Mouse (Mus musculus) T-cell, adult 2 months (primary cell): ENCODE results near the gene Thap7.
"Not testable (repeated sequence)": the region's sequence is repeated elsewhere in the genome, so short reads cannot be mapped to it uniquely, and the experiment has no call there.

Experiments used
- DNase-seq: peaks from one replicate; pipeline ENCODE4 v3.0.0; 2022; ENCODE audit warnings: low spot score

Gene Thap7

DNA sequence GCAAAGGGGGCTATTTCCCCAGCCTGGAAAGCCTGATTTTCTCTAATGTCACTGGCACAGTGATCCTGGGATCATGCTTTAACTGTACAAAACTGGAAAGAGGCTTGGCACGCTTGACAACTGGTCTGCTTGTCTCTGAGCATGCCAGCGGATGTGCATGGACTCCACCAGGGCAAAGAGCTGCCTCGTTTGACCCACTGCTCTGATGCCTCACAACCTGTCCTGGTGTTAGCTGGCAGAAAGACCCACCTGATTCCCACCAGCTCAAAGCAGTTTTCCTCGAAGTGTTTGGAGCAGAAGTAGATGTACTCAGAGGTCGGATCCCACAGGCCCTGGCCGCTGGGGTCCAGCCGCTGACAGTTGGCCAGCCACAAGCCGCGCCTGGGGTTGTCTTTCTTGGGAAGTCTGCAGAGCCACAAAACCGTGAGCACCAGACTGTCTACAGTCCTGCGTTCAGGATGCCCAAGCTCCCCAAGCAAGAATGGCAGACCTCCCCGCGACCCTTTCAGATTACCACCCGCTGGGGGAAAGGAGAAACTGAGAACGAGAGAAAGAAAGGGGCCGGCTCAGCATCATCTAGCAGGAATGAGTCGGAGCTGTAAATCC lies 852 bp downstream of the Thap7 start:
- no peak for DNase-seq

DNA sequence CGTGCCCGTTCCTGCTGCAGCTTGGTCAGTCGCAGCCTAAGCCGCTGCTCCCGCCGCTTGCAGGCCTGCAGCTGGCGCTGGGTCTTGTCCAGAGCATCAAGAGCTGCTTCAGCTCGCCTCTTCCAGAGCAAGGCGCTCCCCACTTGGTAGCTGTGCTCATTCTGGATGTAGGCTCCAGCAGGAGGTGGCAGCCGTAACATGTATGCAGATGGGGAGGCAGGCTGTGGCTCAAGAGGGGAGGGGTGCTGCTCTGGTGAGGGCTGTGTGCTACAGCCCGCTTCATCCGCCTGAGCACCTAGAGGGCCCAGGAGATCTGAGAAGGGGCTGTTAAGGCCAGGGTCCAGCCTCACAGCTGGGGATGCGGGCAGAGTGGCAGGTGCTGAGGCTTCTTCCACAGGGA lies 2.7 kb downstream of the Thap7 start:
- DNase-seq: no peak

DNA sequence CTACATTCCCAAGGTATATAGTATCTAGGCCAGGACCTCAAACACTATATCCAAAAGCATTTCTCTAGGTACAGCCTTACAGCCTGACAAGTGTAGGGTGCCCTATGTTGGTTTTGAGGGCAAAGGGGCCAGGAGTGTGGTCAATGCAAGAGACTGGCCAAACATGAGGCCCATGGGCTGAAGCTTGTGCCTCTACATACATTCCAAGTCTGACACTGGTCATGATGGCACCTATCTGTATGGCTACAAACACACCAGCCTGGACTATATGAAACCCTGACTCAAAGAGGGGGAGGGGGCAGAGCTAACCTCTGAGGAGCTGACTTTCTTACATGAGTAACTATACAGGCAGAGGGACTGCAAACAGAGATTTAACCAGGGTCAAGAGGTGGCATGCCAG lies 3.3 kb downstream of the Thap7 start:
- no peak for DNase-seq

DNA sequence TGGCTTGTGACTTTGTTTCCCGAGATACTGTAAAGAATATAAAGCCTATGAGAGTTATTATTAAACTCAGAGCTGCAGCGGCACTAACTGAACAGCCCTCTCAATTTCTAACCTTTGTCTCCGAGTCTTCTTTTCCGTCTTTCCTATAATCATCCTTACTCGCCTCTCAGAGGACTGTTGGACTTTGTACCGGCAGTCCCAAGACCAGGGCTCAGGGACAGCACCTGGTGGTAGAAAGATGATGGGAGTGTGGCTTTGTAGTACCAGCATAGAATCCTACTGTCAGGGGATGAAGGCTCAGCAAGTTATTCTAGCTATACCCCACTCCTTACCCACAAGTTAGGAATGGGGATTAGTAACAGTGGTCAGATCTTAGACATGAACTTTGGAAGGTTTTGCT lies 4.7 kb downstream of the Thap7 start:
- DNase-seq: no peak

DNA sequence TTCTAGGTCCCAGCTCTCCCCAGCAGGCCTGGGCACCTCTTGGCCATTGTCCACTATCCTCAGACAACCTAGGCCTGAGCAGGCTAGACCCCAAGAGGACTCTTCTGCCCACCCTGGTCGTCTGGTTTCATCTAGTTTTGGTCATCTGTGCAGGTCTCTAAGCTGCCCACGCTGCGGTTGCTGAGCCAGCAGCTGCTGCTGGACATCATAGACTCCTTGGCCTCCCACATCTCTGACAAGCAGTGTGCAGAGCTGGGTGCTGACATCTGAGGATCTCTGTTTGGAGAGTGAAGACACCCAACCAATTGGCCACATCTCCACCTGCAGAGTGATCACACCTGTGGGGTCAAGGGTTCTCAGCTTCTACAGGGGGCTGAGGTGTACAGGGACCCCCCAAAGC lies 5.4 kb downstream of the Thap7 start:
- DNase-seq: no peak

DNA sequence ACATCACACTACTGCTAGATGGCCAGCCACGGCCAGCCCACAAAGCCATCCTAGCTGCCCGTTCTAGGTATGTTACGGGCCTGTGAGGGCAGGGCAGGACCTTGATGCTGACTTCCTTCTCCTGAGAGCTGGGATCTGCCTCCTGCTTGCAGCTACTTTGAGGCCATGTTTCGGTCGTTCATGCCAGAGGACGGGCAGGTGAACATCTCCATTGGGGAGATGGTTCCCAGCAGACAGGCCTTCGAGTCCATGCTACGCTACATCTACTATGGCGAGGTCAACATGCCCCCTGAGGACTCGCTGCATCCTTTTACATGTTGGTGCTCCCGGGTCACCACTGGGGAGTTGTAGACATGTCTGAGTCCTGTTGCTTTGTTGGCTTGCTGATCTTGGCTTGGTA lies 6.8 kb downstream of the Thap7 start:
- DNase-seq: no peak

DNA sequence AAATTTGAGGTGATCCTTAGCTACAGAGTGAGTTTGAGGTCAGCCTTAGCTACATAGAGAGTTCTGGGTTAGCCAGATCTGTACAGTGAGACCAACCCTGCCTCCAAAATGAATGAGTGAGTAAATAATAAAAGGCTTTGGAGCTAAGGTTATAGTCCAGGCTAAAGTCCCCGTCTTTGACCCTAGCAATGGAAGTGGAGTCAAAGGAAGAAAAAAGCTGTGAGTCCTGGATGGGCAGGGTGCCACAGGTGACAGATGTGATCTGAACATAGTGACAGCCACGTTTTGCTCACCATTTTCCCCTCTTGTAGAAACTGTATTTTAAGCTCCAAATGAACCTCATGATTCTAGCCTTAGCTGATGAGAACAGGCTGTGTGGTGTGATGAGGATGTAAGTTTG lies 12.0 kb downstream of the Thap7 start:
- no peak for DNase-seq

DNA sequence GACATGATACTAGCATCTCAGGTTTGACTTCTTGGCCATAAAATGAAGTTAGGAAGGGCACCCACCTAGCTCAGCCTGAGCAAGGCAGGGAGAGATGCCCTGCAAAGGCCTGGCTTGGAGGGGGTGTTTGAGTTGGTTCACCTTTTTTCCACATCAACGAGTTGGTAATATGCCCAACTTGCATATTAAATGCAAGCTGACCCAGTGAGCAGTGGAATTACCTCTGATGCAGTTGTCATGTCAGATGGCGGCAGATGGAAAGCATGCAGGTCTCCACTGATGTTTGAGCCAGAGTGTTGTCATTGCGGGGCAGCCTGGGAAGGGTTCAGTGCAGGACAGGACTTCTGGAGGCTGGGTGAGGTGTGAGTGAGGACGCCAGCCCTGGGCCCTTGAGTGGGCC lies 19.5 kb downstream of the Thap7 start:
- no peak for DNase-seq

DNA sequence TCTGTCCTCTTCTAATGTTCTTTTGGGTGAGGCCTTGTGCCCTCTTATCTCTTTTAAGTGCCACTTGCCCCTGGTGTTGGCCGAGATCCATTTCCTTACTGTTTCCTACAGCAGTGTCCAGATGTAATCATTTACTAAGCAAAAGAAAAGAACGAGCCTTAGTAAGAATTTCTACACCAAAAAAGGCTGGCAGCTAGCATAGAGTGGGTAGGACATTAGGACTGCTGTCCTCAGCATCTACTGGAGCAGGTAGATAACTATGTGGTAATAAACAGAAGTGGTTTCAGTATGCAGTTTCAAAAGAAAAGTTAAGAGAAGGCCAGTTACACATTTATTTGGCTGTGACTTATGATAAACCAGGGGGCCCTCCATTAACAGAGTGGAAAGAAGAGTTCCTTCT lies 20.2 kb downstream of the Thap7 start:
- DNase-seq: no peak

DNA sequence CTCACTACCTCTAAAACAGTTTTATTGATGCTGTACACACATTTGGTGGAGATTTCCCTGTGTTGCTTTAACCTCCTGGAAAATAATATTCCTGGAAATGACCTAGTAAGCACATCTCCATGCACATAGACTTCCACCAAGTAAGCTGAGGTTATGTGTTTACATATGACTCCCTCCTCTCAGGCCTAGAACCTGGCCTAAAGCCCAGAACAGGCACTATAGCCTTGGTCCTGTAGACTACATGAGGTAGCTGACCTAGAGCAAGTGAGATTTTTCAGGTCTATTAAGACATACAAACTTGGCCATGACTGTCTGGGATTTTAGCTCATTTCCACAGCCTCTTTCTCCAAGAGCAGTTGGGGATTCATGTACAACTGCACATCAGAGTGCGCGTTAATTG lies 20.8 kb downstream of the Thap7 start:
- no peak for DNase-seq

DNA sequence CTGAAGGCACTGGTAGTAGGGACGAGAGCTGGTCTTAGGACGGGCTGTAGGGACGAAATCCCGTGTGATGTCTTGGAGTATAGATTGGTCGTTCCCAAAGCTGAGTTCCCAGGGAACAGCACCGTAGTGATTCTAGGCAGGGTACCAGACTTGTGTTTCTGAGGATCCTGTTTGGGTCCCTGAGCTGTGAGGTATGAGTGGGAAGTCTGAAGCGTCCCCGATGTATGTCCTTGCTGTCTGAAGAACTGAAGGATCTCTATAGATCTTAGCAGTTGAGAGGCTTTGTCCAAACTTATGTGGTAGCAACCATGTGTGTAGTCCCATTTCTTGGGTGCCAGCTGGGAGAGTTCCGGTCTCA lies 21.7 kb downstream of the Thap7 start:
- no peak for DNase-seq

DNA sequence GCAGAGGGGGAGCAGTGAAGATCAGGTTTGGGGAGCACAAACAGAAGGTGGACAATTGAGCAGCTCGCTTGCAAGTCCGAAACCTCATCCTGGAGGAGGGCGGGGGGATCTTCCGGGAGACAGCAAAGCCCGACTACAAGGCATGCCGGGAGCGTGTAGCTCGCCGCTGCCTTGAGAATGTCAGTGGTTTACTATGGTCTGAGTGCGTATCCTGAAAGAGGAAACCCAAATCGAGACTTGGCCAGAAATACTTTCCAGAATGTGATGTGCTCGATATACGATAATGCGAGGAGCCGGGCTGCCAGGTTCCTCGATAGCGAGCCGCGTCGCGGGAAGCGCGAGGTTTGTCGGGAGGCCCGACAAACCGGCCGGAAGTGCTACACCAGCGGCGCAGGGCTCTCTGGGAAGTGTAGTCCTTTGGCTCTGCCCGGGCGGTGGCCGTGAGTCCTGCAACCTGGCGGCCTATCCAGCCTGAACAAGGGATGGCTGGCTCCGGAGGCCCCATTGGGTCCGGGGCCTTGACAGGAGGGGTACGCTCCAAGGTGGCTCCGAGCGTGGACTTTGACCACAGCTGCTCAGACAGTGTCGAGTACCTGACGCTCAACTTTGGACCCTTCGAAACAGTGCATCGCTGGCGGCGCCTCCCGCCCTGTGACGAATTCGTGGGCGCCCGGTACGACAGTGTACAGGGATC lies 22.2 kb downstream of the Thap7 start, which contains the start of gene Lztr1:
TSS of gene Lztr1 (plus strand) at position 143 of the 694 bp plus-strand sequence.
- peak; percentile 86 for DNase-seq

DNA sequence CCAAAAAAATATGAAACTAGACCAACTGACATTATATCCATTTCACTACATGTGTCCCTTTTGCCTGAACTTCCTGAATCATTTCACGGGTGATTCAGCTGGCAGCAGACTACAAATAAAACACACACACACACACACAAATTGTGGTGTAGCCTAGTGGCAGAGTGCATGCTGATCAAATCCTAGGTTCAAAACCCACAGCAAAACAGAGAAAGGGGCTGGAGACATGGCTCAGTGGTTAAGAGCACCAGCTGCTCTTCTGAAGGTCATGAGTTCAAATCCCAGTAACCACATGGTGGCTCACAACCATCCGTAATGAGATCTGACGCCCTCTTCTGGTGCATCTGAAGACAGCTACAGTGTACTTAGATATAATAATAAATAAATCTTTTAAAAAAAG lies 22.9 kb downstream of the Thap7 start:
- DNase-seq: not testable (repeated sequence)

DNA sequence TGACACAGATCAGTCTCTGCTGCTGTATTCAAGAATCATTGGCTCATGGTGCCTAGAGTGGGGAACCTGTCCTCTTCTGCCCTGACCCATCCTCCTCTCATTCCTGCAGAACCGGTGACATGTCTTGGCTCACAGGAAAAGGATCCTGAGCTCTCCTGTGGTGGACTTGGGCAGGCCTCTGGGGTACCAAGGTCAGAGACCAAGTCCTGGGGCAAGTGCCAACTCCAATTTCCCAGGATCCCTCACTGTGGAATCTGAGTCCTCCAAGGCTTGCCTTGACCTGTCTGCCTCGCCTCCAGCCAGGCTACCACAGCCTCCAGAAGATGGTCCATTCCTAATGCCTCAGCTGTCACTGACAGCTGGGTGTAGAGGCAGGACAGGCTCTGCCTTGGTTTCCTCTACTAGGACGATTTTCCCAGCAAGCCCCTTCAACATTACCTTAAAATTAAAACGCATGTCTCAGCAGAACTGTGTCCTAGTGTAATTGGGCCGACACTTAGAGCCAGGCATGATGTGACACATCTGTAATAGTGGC lies 23.9 kb downstream of the Thap7 start:
- DNase-seq: no peak

DNA sequence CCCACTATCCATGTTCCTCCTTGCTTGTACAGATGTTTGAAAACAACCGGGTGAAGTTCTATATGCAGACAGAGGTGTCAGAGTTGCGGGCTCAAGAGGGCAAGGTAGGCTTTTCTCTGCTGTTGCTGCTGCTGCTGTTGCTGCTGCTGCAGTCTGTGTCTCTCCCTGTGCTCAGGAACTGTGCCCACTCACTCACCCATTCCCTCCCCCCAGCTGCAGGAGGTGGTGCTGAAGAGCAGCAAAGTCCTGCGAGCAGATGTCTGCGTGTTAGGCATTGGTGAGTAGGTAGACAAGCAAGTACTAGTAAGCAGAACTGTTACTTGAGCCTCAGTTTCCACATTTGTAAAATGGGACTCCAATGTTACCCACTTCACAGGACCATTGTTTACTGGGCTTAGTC lies 28.3 kb downstream of the Thap7 start:
- no peak for DNase-seq

DNA sequence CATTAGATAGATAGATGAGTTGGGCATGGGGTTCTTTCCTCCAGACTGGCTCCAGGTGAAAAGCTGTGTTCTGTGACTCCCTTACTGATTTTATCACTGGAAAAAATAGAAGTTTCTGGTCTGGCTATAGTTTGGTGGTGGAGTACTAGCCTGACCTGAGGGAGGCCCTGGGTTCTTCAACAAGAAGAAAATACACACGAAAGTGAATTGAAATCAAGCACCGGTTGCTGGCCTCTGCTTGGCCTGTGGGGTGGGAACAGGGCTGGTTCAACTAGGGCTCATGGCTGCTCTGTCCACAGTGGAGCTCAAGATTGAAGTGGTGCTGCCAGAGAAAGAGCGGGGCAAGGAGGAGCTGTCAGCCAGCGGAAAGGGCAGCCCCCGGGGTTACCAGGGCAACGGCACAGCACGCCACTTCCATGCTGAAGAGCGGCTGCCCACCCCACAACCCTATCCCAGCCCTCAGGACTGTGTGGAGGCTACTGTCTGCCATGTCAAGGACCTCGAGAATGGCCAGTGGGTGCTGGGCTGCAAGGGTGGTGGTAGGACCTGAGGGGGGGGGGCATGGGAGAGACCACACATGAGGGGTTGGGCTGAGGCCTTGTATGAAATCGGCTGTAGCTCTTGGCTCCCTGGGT lies 31.6 kb downstream of the Thap7 start:
- DNase-seq: no peak

DNA sequence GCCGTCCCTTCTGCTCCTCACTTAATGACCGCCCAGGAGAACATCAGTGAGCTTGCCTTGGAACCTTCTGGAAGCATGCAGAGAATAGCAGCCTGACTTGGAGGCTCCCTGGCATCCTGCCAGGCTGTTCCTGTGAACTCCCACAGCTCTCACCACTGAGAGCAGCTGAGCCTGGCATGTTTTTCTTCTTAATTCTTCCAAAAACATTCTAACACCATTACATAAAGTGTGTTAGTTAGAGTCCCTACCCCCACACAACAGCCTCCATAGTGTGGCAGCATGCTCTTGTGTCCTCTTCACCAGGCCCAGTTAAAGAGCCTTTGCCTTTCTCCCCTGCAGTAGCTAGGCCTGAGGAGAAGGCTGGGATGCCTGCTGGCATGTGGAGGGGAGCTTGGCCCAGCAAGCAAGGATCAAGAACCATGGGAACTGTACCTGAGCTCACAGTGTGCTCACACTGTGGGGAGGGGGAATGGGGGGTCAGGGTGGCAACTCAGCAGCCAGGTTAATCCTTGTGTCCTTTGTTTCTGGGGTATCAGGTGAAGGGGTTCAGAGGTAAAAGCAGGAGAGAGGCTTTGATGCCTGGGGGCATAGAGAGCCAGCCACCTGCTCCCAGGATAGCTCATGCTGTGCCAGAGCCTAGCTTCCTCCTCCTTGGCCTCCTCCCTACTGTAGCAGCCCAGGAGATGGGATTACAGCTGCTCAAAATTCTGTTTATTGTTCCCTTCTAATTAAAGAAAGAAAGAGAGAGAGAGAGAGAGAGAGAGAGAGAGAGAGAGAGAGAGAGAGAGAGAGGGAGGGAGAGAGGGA lies 34.2 kb downstream of the Thap7 start:
- DNase-seq: no peak

DNA sequence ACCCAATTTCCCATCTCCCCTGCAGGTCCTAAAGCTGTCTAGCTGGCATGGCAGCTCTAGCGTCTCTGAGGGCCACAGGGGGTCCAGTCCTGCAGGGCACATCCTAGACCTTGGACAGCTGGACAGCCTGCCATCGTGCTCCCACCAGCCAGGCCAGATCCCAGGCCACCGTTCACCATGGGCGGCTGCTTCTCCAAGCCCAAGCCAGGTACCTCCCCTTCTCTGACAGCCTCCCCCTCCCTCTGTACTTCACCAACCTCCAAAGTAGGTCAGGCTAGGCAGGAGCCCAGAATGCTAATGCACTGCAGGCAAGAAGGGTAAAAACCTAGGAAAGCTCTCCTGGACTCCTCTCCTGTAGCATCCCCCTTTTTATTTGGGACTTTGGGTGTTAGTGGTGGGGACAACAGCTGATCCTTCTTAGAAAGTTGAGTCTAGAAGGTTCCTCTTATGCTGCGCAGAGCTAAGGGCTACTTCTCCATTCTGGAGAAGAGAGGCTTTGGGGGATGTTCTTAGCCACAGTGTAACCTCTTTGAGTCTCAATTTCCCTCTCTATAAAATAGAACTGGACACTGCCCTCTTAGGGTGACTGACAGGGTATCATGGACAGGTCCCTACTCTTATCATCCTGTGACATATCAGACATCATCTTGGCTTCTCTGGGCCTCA lies 38.9 kb downstream of the Thap7 start:
- DNase-seq: no peak

DNA sequence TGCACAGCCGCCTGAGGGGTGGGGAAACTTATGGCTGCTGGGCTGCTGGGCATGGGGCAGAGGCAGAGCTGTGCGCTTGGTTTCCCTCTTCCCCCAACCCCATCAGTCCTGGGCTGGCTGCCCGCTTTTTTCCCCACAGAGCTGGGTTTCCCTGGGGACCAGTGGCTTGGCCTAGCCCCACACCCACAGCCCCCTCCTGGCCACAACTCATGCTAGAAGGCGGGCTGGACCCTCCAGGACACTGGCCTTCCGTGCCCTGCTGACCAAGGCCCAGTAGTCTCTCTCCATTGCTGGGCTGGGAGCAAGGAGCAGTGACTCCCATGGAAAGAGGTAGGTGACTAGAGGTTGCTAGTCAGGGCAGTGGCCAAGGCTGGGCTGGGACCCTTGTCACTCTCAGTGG lies 39.8 kb downstream of the Thap7 start:
- no peak for DNase-seq

DNA sequence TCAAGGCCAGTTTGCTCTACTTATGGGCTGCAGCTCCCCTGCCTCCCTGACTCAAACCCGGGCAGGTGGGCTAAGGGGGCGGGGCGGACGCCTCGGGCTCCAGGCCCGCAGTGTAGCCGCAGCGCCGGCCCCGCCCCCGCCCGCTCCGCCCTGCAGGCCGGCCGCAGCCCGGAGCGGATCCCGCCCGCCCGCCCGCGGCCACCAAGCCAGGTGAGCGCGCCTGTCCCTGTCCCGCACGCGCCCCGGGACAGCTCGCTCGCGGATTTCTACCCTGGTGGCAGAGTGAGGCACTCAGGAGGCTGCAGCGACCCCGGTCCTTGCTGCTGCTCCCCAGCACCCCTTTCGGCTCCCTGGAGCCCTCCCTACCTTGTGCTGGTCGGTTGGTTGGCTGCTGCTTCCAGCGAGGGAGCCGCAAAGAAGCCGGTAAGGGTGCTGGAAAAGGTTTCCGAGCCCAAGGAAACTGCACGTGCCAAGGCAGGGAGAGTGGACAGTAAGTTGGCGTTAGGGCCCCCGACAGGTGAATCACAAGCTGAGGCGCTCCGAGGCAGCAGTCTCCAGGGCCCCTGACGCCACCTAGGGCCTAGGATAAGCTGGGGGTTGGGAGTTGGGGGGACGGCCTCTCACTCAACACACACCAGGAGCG lies 41.3 kb downstream of the Thap7 start, which contains the start of gene Aifm3:
TSS of gene Aifm3 (plus strand) at position 143 of the 643 bp plus-strand sequence.
- peak; percentile 10 for DNase-seq
